In genomic region chr11:19911216-19911615, GRCm38 (mm10) we compare ENCODE assay signal across 22 mouse cellular contexts.
"Had no signal": no experiment of that assay in that cellular context is flagged by ENCODE, and none has a peak within 500 bp of the region (broad histone marks: within the 10 kb centered on the region; RNA-seq: fewer than 3 reads in every experiment).

No protein-coding gene starts in this region.

- DNase-seq: gastrocnemius, postnatal 14 days; gastrocnemius, postnatal 36 days; heart, adult 18-20 months; heart, postnatal 10 days; heart, postnatal 36 days; kidney, adult 11 months; kidney, adult 2 months; kidney, postnatal 10 days; kidney, postnatal 25 days; kidney, postnatal 4 days; left cerebral cortex, postnatal 4 days had no signal

- H3K4me3 ChIP-seq: heart, embryonic 10.5 days; heart, embryonic 12.5 days; hindbrain, embryonic 13.5 days; hindbrain, embryonic 15.5 days; layer of hippocampus, adult 2 months; left cerebral cortex, adult 2 months; limb, embryonic 13.5 days; limb, embryonic 15.5 days; liver, embryonic 12.5 days had no signal

- H3K36me3 ChIP-seq: heart, embryonic 10.5 days; heart, embryonic 12.5 days; hindbrain, embryonic 13.5 days; hindbrain, embryonic 15.5 days; limb, embryonic 13.5 days; limb, embryonic 15.5 days; liver, embryonic 12.5 days had no signal

- H3K27ac ChIP-seq: heart, embryonic 10.5 days; hindbrain, embryonic 13.5 days; hindbrain, embryonic 15.5 days; hindbrain, postnatal 0 days; layer of hippocampus, adult 2 months; left cerebral cortex, adult 2 months; limb, embryonic 13.5 days; limb, embryonic 15.5 days; liver, embryonic 12.5 days; liver, embryonic 14.5 days had no signal

- H3K4me2 ChIP-seq: heart, embryonic 12.5 days; hindbrain, embryonic 13.5 days; hindbrain, embryonic 15.5 days; limb, embryonic 13.5 days; limb, embryonic 15.5 days; liver, embryonic 12.5 days had no signal

- ATAC-seq: hindbrain, postnatal 0 days; liver, embryonic 12.5 days had no signal

- H3K27me3 ChIP-seq: heart, embryonic 12.5 days; hindbrain, embryonic 13.5 days; hindbrain, embryonic 15.5 days; limb, embryonic 13.5 days; limb, embryonic 15.5 days; liver, embryonic 12.5 days had no signal

- H3K9me3 ChIP-seq: heart, embryonic 10.5 days; limb, embryonic 15.5 days had no signal

- H3K4me1 ChIP-seq: heart, embryonic 10.5 days; hindbrain, embryonic 13.5 days; hindbrain, embryonic 15.5 days; limb, embryonic 13.5 days; limb, embryonic 15.5 days had no signal

- H3K9ac ChIP-seq: heart, embryonic 12.5 days; hindbrain, embryonic 13.5 days; hindbrain, embryonic 15.5 days; limb, embryonic 13.5 days; limb, embryonic 15.5 days; liver, embryonic 12.5 days; liver, embryonic 14.5 days had no signal
